Mouse (Mus musculus) natural killer cell, adult 2 months (primary cell): Measurements from ENCODE around the gene Rad21l.
A peak's percentile ranks its signal among the peaks of the same experiment; 100 is the strongest.

Experiments
- DNase-seq, 2 experiments: peaks; one replicate each; pipeline ENCODE4 v3.0.0; 2022; ENCODE audit warnings: low spot score in 2 of 2

Rad21l gene

DNA sequence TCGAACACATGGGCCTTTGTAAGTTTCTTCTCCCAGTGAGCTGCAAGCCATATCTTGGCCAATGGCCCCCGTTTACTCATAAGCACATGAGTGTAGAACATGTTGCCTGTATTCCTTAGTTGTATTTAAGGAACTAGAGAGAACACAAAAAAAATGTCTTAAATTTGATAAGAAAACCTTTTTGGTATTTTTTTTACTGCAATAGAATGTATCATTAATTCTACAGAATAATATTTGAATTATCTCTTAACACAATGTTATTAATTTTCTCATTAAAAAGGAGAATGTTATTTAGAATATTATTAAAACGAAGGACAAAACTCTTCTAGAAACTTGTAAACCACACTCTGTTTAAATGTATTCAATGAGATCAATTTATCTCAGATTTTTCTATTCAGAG, at the start of gene Rad21l:
TSS of gene Rad21l (minus strand) at position 101 of the 400 bp plus-strand sequence.
- DNase-seq: no peak

DNA sequence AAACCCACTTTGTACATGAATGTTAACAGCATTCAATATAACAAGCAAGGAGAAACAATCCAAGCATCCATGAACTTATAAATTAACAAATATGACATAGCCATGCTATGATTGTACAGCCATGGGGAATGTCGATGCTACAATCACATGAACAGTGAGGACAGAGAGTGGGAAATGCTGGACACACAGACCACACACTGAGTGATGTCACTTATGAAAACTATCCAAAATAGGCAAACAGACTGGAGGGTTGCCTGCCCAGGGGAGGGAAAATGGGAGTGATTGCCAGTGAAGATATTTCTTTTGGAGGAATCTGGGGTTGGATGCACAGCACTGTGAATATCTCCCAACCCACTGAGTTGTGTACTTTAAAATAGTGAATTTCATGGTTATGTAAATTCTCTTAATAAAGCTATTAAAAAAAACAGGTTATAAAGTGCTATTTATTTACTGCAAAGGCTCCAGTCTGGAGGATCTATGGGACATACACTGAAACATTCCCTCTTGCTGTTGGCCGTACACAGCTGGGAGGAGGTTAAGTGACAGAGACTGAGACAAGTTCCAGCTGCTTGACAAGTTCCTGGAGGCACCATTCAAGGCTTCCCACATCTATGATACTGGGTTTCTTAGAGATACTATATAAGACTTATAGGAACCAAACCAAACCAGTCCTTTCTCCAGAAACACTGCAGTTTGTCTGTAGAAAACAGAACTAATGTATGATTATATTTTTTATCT, 48.2 kb upstream of the Rad21l start:
- no peak for DNase-seq

DNA sequence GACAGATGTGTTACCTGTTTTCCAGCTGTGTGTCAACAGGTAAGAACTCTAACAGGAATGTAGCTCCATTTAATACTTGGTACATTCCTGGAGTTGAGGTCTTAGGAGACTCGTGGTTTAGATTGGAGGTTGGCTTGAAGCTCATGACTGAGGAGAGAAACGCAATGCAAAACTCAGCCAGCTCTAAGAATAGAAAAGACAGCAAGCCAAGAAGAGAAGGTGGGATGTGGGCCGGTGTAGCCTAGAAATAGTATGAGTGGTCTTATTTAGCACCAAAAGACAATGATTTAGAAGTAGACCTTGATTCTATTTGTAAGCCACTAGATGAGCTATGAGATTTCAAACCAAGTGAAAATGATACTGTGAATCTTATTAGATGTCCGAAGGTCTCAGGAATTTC, 47.2 kb upstream of the Rad21l start:
- DNase-seq: no peak

DNA sequence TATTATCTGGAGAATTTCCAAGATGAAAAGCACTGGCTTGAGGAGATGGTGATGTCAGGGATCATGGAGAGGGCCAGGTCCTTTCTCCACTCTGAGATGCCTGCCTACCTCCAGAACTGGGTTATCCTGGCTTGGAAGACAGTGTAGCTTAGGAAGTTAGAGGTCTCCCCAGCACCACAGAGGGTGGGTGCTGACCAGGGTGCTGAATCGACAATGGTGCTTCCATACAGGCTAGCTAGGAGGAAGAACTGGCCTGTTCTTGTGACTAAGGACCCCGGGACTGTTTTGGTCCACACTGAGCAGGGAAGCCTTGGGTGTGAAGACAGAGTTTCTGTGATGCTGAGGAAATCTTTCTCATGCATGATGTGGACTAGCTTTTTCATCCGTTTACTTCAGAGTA, 44.3 kb upstream of the Rad21l start:
- no peak for DNase-seq

DNA sequence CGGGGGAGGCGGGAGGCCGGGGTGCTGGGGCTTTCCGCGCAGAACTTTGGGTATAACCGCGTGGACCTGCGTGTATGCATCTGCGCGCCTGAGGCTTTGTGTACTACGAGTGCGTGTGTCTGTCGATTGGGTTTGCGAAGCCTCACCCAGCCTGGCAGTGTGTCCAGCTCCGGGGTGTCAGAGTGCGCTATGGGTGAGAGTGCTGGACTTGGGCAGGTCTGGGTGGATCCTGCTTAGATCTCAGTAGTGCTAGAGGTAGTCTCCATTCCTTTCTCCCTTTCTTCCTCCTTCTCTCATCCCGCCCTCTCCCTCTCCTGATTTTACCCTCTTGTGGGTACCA, 34.5 kb upstream of the Rad21l start:
- no peak for DNase-seq

DNA sequence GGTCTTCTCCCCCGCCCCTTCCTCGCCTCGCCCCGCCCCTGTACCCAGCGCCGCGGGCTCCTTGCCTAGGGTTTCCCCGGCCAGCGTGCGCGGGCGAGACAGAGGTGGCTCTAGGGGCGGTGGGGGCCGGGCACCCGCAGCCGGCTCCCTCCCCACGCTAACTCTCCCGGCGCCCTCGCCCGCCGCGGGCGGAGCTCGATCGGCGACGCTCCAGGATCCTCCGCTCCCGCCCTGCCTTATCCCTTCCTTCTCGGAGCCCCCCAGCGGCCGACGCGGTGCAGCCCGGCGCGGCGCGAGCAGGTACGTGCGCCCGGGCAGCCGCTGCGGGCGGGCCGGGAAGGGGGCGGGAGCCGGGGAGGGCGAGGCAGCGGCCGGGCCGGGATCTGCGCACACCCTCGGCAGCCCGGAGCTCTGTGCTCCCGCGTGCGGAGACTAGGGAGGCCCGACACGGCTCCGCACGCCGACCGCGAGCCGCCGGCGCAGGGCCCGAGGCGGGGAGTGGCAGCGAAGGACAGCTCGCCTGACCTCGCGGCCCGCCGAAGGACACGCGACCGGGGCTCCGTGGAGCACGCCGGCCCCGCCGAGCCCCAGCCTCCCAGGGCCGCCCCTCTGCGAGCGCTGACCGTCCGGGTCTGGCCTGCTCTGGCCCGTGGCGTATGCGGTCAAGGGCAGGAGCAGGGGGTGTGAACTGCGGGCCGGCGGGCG, 34.0 kb upstream of the Rad21l start:
- no peak for DNase-seq

DNA sequence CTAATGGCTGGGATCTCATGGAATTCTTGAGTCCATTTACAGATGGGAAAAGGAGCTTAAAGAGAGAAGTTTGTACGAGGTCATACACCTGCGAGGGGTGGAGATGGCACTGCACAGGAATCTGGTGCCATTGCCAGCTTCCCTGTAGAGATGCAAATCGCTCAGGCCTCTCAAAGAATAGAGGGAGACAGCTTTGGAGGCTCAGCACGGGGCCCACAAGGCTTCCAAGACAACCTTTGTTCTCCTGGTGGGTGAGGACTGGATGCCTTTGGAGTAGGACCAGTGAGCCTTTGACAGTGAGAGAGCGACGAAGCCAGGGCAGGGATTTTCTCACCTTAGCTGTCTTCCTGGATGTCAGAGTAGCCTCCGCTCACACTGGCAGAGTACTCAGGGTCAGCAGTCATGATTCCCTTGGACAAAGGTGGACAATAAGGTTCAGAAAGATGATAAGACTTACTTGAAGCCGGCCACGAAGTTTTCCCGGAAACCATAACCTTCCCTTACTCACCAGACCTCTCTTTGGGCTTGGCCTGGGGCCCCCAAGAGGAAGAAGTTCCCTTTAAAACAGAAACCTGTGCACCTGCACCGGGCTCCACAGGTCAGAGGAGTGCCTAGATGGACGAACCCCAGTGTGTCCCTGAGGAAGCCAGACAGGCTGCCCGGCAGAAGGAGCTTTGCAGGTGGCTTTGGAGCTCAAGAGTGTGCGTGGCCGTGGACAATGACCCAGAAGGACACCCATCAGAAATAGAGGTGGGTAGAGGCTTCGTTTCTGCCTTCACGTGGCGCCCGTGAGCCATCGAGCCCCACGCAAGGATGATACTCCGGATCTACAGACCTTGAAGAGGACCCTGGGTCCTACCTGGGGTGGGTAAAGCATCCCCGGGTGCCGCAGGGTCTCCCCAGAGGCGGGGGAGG, 33.2 kb upstream of the Rad21l start, which contains the start of gene Tmem74b:
TSS of gene Tmem74b (plus strand) at position 778 of the 915 bp plus-strand sequence.
- DNase-seq: no peak

DNA sequence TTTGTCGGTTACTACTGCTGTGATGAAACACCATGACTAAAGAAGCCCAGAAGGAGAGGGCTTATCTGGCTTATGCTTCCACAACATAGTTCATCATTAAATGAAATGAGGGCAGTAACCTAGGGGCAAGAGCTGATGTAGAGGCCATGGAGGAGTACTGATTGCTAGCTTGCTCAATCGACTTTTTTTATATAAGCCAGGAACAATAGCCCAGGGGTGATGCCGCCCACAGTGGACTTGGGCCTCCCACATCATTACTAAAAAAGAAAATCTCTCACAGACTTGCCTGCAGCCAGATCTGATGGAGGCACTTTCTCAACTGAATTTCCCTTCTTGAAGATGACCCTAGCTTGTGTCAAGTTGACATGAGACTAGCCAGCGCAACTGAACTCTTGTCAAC, 14.6 kb upstream of the Rad21l start:
- no peak for DNase-seq

DNA sequence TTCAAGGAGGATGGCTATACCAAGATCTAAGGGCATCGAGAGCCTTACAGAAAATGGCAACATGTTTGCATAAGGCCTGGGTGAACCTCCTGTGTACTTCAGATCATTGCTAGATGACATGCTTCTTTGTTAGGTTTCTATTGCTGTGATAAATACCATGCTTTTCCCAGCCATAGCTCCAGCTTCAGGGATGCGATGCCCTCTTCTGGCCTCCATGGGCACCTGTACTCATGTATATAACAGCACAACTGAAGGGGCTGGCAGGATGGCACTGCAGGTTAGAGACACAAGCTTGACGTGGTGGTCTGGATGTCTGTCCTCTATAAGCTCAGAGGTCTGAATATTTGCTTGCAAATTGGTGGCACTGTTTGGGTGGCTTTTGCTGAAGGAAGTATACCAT, 14.0 kb upstream of the Rad21l start:
- no peak for DNase-seq

DNA sequence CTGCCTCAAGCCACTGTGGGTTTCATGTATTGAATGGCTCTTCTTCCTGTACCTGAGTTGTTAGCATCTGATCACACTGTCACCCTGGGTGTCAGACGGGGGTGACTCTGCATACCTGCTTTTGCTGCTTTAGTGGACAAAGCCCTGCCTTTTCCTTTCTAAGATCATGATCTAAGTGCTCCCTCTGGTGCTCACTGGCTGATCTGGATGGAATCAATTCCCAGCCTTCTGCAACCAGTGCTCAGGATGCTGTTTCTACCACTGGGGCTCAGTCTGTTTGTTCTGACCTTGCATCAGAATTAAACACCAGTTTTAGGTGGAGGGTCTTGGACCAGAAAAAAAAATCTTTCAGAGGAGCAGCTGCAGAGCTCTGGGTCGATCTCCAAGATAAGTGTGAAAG, 7.9 kb upstream of the Rad21l start:
- no peak for DNase-seq

DNA sequence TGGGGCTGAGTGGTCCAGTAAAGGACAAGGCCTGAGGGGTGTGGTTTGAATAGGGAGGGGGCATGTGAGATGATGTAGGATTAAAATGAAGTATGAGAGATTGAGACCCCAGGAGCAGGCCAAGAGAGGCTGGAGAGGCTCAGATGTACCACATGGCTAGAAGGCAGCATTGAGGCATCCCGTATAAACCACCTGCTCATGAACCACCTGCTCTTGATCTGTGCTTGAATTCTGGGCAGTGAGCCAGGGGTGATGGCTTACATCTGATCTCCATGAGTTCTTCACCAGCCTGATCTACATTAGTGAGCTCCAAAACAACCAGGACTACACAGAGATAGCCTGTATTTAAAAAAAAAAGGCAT, 2.6 kb upstream of the Rad21l start:
- no peak for DNase-seq

DNA sequence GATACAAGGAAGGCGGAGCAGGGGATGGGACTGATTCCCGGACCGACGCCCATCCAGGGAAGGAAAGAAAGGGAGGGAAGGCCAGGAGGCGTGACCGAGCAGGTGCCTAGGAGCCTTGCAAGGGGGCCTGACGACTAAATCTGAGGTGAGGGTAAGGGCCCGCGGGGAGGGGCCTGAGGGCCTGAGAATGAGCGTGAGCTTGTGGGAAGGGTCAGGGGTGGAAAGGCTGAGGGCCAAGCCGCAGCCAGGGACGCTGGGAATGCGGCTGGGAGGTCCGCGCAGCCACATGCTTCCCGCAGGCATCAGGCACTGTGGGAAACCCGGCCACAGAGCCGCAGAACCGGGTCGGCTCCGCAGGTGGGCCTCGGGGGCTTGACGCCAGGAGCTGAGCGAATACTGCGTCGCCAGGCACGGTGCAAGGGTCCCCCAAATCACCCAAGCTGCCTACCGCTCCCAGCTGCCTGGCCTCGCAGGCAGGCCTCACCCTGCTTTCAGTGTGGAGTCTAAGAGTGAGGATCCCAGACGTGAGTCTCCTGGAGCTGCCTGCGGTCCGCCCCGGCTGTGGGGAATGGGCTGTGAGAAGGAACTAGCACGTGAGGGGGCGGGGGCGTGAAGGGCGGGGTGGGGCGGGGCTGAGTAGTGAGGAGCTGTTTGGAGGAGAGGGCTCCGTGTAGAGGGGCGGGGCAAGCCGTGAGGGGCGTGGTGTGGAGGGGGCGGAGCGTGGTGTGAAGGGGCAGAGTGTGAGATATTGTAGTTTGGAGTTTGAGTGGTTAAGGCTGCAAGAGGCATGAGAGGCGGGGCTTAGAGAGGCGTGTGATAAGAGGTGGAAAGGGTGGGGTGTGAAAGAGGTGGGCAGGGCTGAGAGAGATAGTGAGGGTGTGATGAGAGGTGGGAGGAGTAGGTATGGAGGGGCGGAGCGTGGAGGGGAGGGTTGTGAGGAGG, 2.0 kb upstream of the Rad21l start:
- DNase-seq: no peak

DNA sequence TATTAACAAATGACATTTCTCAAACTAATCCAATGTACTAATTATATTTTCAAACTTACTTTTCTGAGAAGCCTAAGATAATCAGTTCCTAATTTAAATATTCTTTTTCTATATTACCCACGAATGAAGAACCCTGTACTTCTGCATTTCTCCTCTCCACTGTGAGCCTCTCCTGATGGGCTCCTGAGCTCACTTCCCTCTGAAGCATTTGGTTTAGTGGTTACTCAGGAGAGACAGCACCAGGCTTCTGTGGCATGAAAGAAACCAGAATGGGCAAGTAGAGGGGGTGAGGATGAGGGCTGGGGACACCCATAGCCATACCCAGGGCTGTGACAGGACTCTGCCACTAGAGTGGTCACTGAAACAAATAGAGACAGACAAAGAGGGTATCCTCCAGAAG, 16.3 kb downstream of the Rad21l start:
- no peak for DNase-seq

DNA sequence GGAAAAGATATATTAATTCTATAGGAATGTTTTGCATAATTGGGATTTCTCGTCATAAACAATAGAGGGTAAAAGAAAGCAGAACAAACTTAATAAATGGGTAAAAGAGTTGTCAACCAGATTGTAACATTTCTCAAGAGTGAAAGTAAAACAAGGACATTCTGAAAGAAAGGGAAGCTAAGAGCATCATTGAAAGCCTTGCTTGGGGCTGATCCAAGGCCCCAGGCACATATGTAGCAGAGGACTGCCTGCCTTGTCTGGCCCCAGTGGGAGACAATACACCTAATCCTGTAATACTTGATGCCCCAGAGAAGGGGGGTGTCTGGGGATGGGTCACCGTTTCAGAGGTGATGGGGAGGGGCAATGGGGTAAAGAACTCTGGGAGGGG, 32.3 kb downstream of the Rad21l start:
- no peak for DNase-seq

DNA sequence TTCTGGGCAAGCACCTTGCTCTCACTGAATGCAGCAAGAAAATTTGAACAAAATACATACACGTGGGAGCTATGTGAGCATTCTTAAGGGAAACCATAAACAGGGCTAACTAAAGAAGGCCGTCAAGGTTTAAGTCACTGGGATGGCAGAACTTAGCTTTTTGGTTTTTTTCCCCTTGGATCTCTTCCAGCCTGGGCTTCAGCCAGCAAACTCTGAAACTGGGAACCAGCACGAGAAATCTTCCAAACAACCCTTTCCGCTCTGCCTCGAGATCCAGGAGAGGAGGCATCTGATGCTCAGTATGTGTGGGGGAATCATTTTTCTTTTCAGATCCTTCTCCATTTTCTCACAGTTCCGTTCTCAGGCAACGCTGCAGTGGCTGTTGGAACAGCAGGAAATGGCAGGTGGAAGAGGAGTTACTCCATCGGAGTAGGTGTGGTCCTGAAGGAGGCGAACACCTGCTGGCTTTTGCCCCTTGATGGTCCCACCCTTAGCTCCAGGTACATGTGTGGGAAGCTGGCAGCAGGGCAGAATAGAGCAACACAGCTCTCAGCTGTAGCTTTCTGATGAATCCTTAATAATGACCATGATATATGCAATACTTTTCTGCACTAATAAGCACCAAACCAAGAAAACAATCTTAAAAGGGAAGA, 32.8 kb downstream of the Rad21l start:
- DNase-seq: no peak

DNA sequence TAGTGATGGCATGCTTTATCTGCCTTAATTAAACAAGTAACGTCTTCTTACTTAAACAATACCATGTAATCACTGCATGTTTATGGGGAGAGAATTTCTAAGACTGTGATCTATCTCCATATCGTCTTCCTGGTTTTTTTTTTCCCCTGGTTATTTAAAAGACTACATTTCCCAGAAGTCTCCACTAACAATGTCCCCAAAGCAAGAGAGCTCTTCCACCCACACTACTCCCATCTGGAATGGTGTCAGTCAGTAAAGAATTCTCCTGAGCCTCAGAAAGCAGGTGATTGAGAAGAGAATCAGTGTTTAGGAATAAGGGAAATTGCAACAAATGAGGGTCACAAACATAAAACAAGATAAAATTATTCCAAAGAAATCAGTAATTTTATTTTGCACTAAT, 33.4 kb downstream of the Rad21l start:
- no peak for DNase-seq

DNA sequence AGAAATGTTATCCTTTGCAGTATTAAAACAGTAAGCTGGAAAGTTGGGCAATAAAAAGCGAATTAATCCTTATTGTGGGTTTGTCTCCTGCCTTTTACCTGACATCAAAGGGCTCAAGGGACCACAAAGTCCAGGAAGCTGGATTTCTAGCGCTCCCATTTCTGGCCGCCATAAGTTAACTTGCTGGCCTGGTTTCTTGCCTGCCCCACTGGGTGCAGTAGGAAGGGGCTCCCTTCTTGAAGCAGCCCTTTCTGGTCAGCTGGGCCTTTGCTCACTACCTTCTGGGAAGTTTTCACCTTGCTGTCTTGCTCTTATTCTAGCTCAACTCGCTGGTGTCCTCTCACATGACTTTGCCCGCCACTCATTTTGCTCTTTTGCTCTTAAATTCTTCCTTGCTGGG, 35.4 kb downstream of the Rad21l start:
- no peak for DNase-seq

DNA sequence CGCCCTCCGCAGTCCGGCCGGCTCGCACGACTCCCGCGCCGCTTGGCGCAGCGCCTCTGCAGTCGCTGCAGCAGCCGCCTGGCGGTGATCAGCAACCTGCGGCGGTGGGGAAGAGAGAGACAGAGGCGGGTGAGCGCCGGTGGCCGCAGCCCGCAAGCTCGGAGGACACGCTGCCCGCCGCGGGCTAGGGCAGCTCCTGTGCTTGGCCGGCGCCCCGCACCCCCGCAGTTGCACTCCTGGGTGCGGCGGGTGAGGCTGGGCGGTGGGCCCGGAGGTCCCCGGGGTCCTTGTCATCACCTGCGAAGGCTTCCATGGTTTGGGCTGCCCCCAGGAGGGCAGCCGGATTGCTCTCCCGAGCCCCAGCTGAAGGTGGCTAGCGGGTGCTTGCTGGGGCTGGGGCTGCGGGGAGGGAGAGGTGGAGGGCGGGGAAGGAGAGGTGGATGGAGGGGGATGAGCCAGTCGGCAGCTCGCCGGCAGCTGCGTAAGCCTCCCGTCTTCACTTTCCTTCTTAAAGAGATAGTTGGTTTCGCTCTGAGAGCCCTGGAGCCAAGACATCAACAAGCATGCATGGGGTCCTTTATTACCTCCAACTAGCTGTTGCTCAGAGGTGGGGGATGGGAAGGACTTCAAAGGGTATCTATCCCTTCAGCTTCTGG, 36.0 kb downstream of the Rad21l start, which contains the start of gene Snph:
TSS of gene Snph (minus strand) at position 435 of the 656 bp plus-strand sequence.
- DNase-seq: peak; percentile 16 to 18

DNA sequence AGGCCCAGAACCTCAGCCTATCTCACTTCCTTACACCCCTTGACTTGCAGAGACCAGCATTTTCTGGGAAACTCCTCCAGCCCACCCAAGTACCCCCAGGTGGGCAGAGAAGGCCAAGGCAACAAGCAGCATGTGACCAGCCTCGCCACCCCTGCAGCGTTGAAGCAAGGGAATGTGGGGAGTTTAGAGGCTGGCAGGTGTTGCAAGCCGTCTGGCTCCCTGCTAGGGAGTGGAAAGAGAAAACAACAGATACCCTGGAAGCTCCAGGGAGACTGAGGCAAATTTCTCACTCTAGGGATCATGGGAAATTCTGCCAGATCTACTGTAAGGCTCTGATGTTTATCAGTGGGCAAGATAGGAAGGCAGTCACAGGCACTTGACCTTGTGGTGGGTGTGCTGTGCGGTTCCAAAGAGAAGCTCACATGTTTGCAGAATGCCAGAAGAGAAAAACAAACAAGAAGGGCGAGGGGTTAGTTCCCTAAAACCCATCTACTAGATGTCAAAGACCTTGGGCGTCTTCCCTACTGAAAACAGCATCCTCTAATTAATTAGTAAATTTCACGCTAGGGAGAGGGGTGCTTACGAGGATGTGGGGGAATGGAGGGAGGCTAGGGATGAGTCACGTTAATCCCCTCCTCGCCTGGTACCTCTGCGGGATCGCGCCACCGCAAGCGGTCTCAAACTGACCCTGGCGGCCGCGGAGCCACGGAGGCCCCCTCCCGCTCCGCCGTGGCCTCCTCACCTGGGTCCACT, 36.8 kb downstream of the Rad21l start:
- no peak for DNase-seq

DNA sequence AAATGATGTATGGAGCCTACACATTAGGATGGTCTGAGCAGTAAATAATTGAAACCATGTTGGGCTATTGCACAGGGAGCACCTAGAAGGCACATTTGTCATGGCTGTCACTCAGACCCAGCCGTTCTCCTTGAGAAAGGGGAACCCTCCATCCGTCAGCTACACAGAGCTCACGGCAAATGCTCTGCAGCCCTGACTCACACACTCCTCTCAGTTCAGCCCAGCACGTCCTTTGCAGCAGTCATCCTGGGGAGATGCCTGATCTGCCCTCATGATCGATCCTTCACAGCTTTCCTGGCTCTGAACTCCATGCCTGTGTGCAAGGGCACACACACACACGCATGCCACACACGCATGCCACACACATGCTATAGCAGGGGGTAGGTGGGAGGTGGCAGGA, 39.0 kb downstream of the Rad21l start:
- DNase-seq: no peak
